Mouse (Mus musculus) frontal cortex, postnatal 14 days (tissue): Measurements from ENCODE around the gene Olfr39.
"Not testable (repeated sequence)": the region's sequence is repeated elsewhere in the genome, so short reads cannot be mapped to it uniquely, and the experiment has no call there.

Source experiments
- DNase-seq, 2 experiments: peaks; one replicate each; pipeline ENCODE4 v3.0.0; 2022; ENCODE audit warnings: low spot score in 2 of 2

The Olfr39 gene

GRCm38 (mm10) chr9:20282051-20282450, at the start of gene Olfr39:
TSS of gene Olfr39 (plus strand) at chr9:20282351.
- no peak for DNase-seq

- DNase-seq, result no peak
Observed at GRCm38 (mm10) chr9:20236819-20237218, 45.3 kb upstream of the Olfr39 start, which contains the start of gene Olfr872. TSS of gene Olfr872 (plus strand) at chr9:20237119.

- no peak for DNase-seq
Observed at GRCm38 (mm10) chr9:20237378-20237777, 44.8 kb upstream of the Olfr39 start.

GRCm38 (mm10) chr9:20295562-20295961, 13.4 kb downstream of the Olfr39 start:
- not testable (repeated sequence) for DNase-seq

- no peak for DNase-seq
Observed at GRCm38 (mm10) chr9:20298232-20298631, 16.1 kb downstream of the Olfr39 start, which contains the start of gene Olfr873. TSS of gene Olfr873 (plus strand) at chr9:20298532.

GRCm38 (mm10) chr9:20335994-20336393, 53.8 kb downstream of the Olfr39 start, which contains the start of gene Olfr18:
TSS of gene Olfr18 (minus strand) at chr9:20336094.
- DNase-seq, result no peak
